Mouse (Mus musculus) inflammation-experienced regulatory T-cells, adult 16 weeks (primary cell): ENCODE results near the gene Dgka. TPM values are rescaled to one million over a fixed set of nuclear protein-coding genes. Genes with fewer than 3 reads are reported as not detected.

Experiments
- polyA plus RNA-seq: library from polyadenylated mRNA; unstranded; fragments of 100-300 nt; shearing (Covaris generic); gene quantifications from one replicate; pipeline ENCODE4 v1.2.1, GENCODE M21; 2017

The Dgka gene
- polyA plus RNA-seq = 706 TPM

DNA sequence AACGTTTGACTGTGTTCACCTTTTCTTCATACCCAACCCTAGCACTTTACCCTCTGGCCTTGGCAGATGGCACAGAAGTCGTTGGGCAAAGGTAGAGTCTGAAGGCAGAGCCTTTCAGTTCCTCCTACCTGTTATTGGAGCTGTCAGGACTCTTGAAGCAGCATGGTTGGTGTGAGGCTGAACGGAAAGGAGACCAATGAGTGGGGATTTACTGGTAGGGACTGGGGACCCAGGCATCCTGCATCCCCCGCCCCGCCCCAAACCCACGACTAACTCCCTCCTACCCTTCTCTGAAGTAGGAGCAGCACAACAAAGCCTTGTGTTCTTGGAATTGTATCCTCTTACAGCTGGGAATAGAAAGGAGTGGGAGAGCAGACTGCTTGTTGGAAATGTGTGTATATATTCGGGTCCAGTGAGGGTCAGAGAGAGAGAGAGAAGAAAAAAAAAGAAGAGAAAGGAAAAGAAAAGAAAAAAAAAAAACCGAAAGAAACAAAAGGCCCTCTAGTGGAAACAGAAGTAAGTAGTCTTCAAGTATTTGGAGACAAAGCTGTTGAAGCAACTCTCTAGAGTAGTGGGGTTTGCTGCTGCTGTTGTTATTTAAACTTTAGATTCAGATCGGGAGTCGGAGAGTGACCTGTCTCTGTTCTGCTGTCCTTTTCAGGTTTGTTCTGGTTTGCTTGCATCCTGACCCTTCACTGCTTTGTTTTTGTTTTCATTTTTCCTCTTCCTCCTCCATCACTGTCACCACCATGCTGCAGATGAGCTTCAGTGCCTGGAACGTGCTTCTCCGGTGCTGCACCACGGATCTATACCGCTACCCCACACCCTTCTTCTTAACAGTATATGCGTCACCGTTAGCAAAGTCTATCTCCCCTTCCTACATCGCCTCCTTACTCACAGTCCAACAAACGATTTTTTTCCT is at the start of gene Dgka:
Dgka (minus strand) TSS at position 176 of the 922 bp plus-strand sequence.

DNA sequence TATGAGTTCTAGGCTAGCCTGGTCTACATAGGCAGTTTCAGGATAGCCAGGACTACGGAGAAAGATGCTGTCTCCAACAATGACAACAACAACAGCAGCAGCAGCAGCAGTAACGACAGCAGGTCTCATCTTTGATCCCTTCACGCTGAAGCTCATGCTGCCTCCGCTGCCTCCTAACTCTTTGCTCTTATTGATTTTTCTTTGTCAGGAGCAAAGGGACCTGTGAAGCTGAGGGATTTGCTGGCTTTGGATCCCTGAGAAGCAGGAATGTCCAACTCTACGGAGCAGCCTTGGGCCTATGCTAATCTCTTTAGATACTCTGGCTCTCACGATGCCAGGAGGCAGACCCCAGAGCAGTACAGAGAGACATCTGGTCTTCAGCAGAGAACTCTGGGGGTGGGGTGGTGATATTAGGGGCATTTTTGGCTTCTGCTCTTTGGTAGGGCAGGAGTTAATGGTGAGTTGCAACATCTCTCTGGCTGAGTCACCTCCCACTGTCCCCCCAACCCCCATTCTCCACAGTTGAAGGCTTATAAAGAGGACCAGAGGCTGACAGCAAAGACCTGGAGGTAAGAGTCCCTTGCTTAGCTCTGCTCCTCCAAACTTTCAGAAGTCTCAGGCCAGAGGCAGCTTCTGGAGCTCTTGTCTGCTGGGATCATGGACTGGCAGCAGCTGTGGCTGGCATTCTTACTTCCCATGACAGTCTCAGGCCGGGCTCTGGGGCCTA is 45.9 kb upstream of the Dgka start, which contains the start of gene Mmp19:
Mmp19 (plus strand) TSS at position 513 of the 727 bp plus-strand sequence.

DNA sequence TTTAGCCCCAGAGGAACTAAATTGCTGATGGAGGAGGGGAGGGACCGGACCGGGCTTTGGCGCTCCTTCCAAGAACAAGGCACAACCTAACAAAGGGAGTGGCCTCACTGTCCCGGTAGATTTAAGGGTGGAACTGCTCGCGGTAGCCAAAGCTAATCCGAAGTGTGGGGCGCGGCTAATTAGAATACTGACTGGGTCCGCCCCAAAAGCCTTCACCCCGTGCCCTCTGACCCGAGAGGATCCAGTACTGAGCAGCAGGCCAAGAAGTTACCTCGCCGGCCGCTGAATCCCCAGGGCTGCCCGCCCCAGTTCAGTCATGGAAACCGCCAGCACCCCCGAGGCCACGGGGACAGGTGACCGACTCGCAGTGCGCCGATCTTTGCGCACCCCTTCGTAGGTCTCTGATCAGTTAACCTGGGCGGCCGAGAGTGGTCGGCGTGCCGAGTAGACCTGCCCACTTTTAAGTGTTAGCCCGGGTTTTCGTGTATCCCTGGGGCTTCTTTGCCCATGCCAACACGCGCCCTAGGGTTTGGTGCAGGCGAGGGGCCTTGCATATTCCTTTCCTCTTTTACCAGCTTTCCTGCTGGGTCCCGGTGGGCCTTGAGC is 3.1 kb upstream of the Dgka start, which contains the start of gene Pym1:
Pym1 (plus strand) TSS at position 244 of the 606 bp plus-strand sequence.

DNA sequence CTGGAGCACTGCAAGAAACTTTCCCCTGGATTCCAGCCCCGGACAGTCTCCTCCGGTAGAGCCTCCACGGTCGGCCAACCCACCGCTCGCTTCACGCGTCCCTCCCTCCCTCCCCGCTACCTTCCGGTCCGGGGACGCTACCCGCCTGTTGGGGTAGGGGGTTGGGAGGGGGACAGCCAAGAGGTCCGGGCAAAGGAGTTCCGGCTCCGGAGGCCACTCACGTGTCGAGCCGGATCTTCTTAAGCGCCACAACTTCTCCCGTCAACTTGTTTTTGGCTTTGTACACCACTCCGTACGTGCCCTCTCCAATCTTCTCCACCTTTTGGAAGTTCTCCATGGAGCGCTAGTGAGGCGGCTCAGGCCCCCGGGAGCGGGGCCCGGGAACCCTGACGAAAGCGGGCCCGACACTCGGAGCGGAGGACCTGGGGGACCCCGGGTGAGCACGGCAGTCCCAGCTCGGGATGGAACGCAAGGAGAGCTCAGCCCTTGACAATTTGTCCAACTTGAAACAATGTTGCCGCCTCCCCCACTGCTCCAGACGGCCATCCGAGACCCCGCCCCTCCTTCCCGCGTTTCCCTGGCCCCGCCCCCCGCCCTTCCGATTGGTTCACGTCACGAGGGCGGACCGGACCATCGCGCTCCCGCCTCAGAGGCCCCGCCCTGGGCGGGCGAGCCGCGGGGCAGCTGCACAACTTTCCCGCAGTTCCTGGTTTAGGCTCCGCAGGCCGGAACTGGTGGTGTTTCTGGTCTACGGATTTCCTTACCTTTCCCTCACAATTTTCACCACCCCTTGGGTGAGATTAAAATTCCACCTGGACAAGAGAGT is 40.0 kb downstream of the Dgka start, which contains the start of gene Cdk2:
Cdk2 (minus strand) TSS at position 541 of the 826 bp plus-strand sequence.

DNA sequence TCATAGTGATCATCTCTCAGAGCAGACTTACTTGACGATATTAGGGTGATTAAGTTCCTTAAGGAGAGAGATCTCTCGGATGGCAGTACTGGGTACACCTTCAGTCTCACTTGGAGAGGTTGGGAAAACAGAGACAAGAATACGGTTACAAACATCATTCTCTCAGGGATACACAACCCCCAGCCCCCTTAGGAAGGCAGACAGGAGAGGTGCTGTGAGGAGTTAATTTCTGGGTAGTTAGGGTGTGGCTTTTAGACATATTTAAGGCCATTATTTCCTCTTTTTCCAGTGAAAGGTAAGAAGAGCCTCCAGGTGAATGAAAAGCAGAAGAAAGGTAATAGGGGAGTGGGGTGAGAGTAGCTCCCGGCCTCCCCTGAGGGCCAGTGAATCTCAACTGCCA is 40.8 kb downstream of the Dgka start, which contains the start of gene Pmel:
Pmel (plus strand) TSS at position 301 of the 400 bp plus-strand sequence.

DNA sequence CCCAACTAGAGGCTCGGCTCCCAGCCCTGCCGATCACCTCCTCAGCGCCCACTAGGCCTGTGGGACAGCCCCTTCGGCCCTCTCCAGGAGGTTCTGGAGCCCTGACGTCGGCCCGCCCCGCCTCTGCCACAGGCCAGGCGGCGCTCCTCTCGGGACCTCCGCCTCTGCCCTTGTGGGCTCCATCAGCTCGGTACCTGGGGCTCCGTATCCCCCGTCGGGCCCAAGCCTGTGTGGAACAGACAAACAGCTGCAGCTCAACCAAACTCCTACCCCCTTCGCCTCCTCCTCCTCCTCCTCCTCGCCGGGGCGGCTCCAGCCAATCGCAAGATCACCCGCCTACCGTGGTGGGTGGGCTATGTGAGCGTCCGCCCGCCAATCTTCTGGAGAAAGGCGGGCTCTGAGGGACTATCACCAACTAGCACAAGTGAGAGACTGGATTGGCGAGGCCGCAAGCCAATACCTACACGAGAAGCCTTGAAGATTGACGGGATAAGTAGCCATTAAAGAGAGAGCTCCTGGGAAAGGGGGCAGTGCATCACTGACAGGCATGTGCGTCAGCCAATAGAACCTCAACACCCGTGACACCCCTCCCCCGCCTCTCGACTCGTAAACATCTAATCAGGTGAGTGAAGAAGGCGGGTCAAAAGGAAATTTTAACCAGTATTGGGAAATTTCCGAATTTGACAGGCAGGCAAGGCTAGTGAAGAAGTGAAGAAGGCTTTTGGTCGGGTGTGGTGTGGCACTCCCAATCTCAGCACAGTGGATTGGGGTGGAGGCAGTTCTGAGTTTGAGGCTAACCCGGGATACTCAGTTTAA is 48.5 kb downstream of the Dgka start, which contains the start of gene Rab5b:
Rab5b (minus strand) TSS at position 273 of the 816 bp plus-strand sequence.

DNA sequence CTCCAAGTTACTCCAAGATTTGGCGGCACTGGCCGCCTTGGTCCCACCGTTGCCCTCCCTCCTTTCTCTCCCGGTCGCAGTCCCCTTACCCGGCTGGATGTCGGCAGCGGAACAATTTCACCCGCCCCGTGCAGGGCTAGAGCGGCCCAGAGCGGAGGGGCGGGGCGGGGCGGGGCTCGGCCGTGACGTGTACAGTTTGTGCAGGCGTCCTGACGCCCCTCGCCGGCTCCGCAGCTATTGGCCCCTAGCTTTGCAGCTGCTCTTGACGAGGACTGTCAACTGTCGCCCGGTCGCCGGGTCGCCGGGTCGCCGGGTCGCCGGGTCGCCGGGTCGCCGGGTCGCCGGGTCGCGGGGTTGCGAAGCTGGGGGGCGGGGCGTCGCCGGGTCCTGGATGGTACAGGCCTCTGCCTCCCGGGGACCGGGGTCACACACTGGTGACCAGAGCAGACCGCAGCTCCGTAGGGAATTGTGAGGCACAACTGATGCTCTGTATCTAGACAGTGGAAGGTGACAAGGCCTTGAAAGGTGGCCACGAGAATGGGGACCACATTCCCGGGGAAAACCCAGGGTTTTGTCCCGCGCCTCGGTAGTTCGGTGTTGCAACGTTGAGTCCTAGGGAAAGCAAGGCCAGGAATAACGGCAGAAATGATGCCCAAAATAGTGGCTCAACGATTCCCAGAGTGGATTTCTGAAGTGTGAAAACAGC is 70.7 kb downstream of the Dgka start, which contains the start of gene Suox:
Suox (minus strand) TSS at position 311 of the 706 bp plus-strand sequence.

Other genes with a start within 250 kb of the Dgka start
- 5.6 TPM for gene Myl6b, start 246.2 kb downstream of the Dgka start, polyA plus RNA-seq
- gene Esyt1, start 219.0 kb downstream of the Dgka start, polyA plus RNA-seq = 212 TPM
- 40.2 TPM for gene Zc3h10, start 197.1 kb downstream of the Dgka start, polyA plus RNA-seq
- gene Rpl41, start 195.6 kb downstream of the Dgka start, polyA plus RNA-seq = 2,472 TPM
- 35.3 TPM for gene Pa2g4, start 178.9 kb downstream of the Dgka start, polyA plus RNA-seq
- 12.6 TPM for gene Erbb3, start 155.2 kb downstream of the Dgka start, polyA plus RNA-seq
- gene Rps26, start 118.1 kb downstream of the Dgka start, polyA plus RNA-seq = 590 TPM
- gene Ikzf4, start 98.9 kb downstream of the Dgka start, polyA plus RNA-seq = 171 TPM
- gene Suox, start 70.8 kb downstream of the Dgka start, polyA plus RNA-seq = 61.8 TPM
- gene Rab5b, start 48.6 kb downstream of the Dgka start, polyA plus RNA-seq = 56.8 TPM
- 4.6 TPM for gene Pmel, start 40.7 kb downstream of the Dgka start, polyA plus RNA-seq
- gene Cdk2, start 39.8 kb downstream of the Dgka start, polyA plus RNA-seq = 47.2 TPM
- 31.6 TPM for gene Pym1, start 3.0 kb upstream of the Dgka start, polyA plus RNA-seq
- not detected for gene Mmp19, start 46.1 kb upstream of the Dgka start, polyA plus RNA-seq
- 136 TPM for gene Dnajc14, start 59.2 kb upstream of the Dgka start, polyA plus RNA-seq
- 6.1 TPM for gene Tmem198b, start 59.5 kb upstream of the Dgka start, polyA plus RNA-seq
- 149 TPM for gene Sarnp, start 72.5 kb upstream of the Dgka start, polyA plus RNA-seq
- gene Ormdl2, start 76.8 kb upstream of the Dgka start, polyA plus RNA-seq = 89.2 TPM
- 1.2 TPM for gene Gdf11, start 146.9 kb upstream of the Dgka start, polyA plus RNA-seq
- gene Cd63, start 156.1 kb upstream of the Dgka start, polyA plus RNA-seq = 1.2 TPM
- gene Rdh5, start 178.0 kb upstream of the Dgka start, polyA plus RNA-seq = 21.9 TPM
- gene Bloc1s1, start 179.2 kb upstream of the Dgka start, polyA plus RNA-seq = 196 TPM
- 9.1 TPM for gene Itga7, start 189.0 kb upstream of the Dgka start, polyA plus RNA-seq
- not detected for gene Mettl7b, start 216.1 kb upstream of the Dgka start, polyA plus RNA-seq
- gene Olfr9, start 244.6 kb upstream of the Dgka start, polyA plus RNA-seq = not detected